Mouse (Mus musculus) brain, embryonic 14.5 days (tissue): ENCODE measurements around the gene Cpne6.
A peak's percentile ranks its signal among the peaks of the same experiment; 100 is the strongest.

Experiments
- CTCF ChIP-seq: fragments of 200-500 bp; IDR thresholded peaks from 2 replicates; pipeline ENCODE4 v1.5.1; 2012; ENCODE audit warnings: inconsistent platforms, mild to moderate bottlenecking, moderate library complexity, borderline replicate concordance; ENCODE audit not compliant: insufficient read depth, insufficient read length; ENCODE audit errors: extremely low read depth
- POLR2A ChIP-seq: fragments of 200-500 bp; IDR thresholded peaks from 2 replicates; pipeline ENCODE4 v1.6.1; 2012; ENCODE audit warnings: mild to moderate bottlenecking, inconsistent platforms, borderline replicate concordance; ENCODE audit not compliant: poor library complexity, insufficient read depth, insufficient read length, severe bottlenecking; ENCODE audit errors: extremely low read depth

- TF ChIP-seq POLR2A: peak; percentile 39; the same call in 1 of the 2 replicates
- 0 out of 2 replicates have a peak, but pooled peaks have one; percentile 0 for TF ChIP-seq CTCF
Measured at GRCm38 (mm10) chr14:55559799-55560201, 49.6 kb downstream of the Cpne6 start, which contains the start of gene Dcaf11.
